Comparison of ENCODE assay signal across 9 mouse cellular contexts in the genomic region with DNA sequence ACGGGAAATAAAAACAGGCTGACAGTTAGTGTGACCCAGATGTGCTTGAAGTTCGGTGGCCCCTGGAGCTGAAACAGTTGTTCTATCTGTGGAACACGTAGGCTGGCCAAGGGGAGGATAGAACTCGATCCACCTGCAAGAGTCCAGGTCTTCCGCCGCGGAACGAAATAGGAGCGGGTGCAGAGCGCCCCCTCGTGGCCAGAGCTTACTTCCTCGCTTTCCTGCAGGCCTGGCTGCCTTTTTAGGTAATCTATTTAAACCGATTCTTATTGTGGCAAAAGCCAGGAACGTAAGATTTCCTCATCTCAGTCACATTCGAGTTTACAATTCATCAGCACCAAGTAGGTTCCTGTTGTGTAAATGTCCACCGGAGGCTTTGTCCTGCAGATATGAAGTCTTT. TPM values are rescaled to one million over a fixed set of nuclear protein-coding genes. Genes with fewer than 3 reads are reported as not detected.
DNase-seq lines count a peak whose midpoint lies in the region; ATAC-seq and TF ChIP-seq lines count a peak whose summit lies in the region.
"Had no signal": no experiment of that assay in that cellular context is flagged by ENCODE, and none has a peak within 500 bp of the region (broad histone marks: within the 10 kb centered on the region; RNA-seq: fewer than 3 reads in every experiment).

No protein-coding gene starts in this region.

- H3K4me3 ChIP-seq in midbrain, embryonic 10.5 days, result no peak overlapping the region
- H3K4me3 ChIP-seq in midbrain, embryonic 15.5 days, result no peak overlapping the region
- no peak overlapping the region for H3K4me3 ChIP-seq in forebrain, postnatal 0 days (ENCODE audit: low read depth, low read length)
- H3K4me3 ChIP-seq: stomach, embryonic 15.5 days had no signal

- WGBS in midbrain, embryonic 10.5 days, result 4% methylated on average over 16 of the region's 16 CpGs
- WGBS in midbrain, embryonic 15.5 days, result 2% methylated on average over 16 of the region's 16 CpGs
- 3% methylated on average over 16 of the region's 16 CpGs for WGBS in forebrain, postnatal 0 days

- H3K9me3 ChIP-seq in midbrain, embryonic 10.5 days (replicated peaks), result no peaks in the 10 kb centered on the region; the same call in 1 of the 2 replicates
- H3K9me3 ChIP-seq in midbrain, embryonic 15.5 days, result no peaks in the 10 kb centered on the region
- H3K9me3 ChIP-seq in forebrain, postnatal 0 days (ENCODE audit: low read length), result no peaks in the 10 kb centered on the region
- H3K9me3 ChIP-seq: stomach, embryonic 15.5 days had no signal

- no peak overlapping the region for H3K9ac ChIP-seq in midbrain, embryonic 15.5 days
- no peak overlapping the region for H3K9ac ChIP-seq in forebrain, postnatal 0 days
- H3K9ac ChIP-seq: stomach, embryonic 15.5 days had no signal

- DNase-seq in midbrain, embryonic 10.5 days (ENCODE audit: low spot score), result peak; percentile 77
- DNase-seq in c-Kit-negative CD71-positive TER-119-positive erythroid progenitor cells, embryonic 14.5 days (ENCODE audit: low read depth, low spot score), result peak; percentile 17
- peak; percentile 89 for DNase-seq in forebrain, postnatal 0 days
- DNase-seq in kidney, adult 9 months, result peak; percentile 57
- peak; percentile 16 to 26 for DNase-seq in lung, adult 18-20 months
- DNase-seq in retina, postnatal 7 days (ENCODE audit: low read depth, low spot score), result peak; percentile 65
- DNase-seq in thymus, postnatal 4 days, result peak; percentile 95

- no peak for ATAC-seq in midbrain, embryonic 15.5 days (replicated peaks)
- ATAC-seq in forebrain, postnatal 0 days, result no peak

- H3K4me1 ChIP-seq in midbrain, embryonic 10.5 days, result peaks cover 35% of the 10 kb centered on the region
- peaks cover 31% of the 10 kb centered on the region for H3K4me1 ChIP-seq in midbrain, embryonic 15.5 days
- peaks cover 14% of the 10 kb centered on the region; the same call in 1 of the 2 replicates for H3K4me1 ChIP-seq in forebrain, postnatal 0 days (ENCODE audit: insufficient read depth)

- no peaks in the 10 kb centered on the region for H3K36me3 ChIP-seq in midbrain, embryonic 10.5 days
- no peaks in the 10 kb centered on the region for H3K36me3 ChIP-seq in midbrain, embryonic 15.5 days (replicated peaks)
- no peaks in the 10 kb centered on the region for H3K36me3 ChIP-seq in forebrain, postnatal 0 days (ENCODE audit: insufficient read depth)
- H3K36me3 ChIP-seq: stomach, embryonic 15.5 days had no signal

- no peak overlapping the region for H3K4me2 ChIP-seq in midbrain, embryonic 15.5 days
- peak overlapping the region; percentile 8; the same call in 1 of the 2 replicates for H3K4me2 ChIP-seq in forebrain, postnatal 0 days (ENCODE audit: low read depth)
- H3K4me2 ChIP-seq: stomach, embryonic 15.5 days had no signal

- peaks cover 75% of the 10 kb centered on the region for H3K27me3 ChIP-seq in midbrain, embryonic 10.5 days (ENCODE audit: low read depth, poor library complexity, severe bottlenecking)
- H3K27me3 ChIP-seq in midbrain, embryonic 15.5 days (replicated peaks), result no peaks in the 10 kb centered on the region
- H3K27me3 ChIP-seq in forebrain, postnatal 0 days (ENCODE audit: insufficient read depth, low read length), result no peaks in the 10 kb centered on the region

- H3K27ac ChIP-seq in midbrain, embryonic 10.5 days (replicated peaks), result no peak overlapping the region
- H3K27ac ChIP-seq in midbrain, embryonic 15.5 days, result no peak overlapping the region
- no peak overlapping the region for H3K27ac ChIP-seq in forebrain, postnatal 0 days (ENCODE audit: low read depth, low read length)
- H3K27ac ChIP-seq: stomach, embryonic 15.5 days had no signal

- peak; percentile 93 for TF ChIP-seq CTCF in forebrain, postnatal 0 days (IDR thresholded peaks at IDR 0.05; ENCODE audit: low read depth)

RNA-seq across cellular contexts. Expression of a gene that starts 2.6 kb away (rescaled TPM):
- 2.2 and 4.8 TPM in 2 replicates for polyA plus RNA-seq in midbrain, embryonic 10.5 days (2016; fragmentation: Nextera tagmentation; extraction: Ambion mirVana)
- polyA plus RNA-seq in midbrain, embryonic 15.5 days (2015; fragmentation: Nextera tagmentation; extraction: Ambion mirVana), result 64.5 and 68.9 TPM in 2 replicates
- 154 and 193 TPM in 2 replicates for total RNA-seq in forebrain, postnatal 0 days (2014; rRNA removed)
- 59.4 and 65.2 TPM in 2 replicates for polyA plus RNA-seq in forebrain, postnatal 0 days (2015; fragmentation: Nextera tagmentation; extraction: Ambion mirVana)

RNA-seq across cellular contexts. Expression of a gene that starts 35.3 kb away (rescaled TPM):
- 0.09 TPM in 1 of 2 replicates, not detected in the other for polyA plus RNA-seq in midbrain, embryonic 10.5 days (2016; fragmentation: Nextera tagmentation; extraction: Ambion mirVana)
- 0.43 and 0.59 TPM in 2 replicates for polyA plus RNA-seq in midbrain, embryonic 15.5 days (2015; fragmentation: Nextera tagmentation; extraction: Ambion mirVana)
- total RNA-seq in forebrain, postnatal 0 days (2014; rRNA removed), result 0.38 and 0.71 TPM in 2 replicates
- polyA plus RNA-seq in forebrain, postnatal 0 days (2015; fragmentation: Nextera tagmentation; extraction: Ambion mirVana), result 0.19 and 0.30 TPM in 2 replicates

Comparison
In these comparisons a context has a peak if more than half of its experiments do, and no peak if none do; other contexts are left out.
1. RNA of a gene that starts 2.6 kb away (polyA plus RNA-seq): 59.4 to 65.2 TPM in forebrain, postnatal 0 days and 64.5 to 68.9 TPM in midbrain, embryonic 15.5 days; 2.2 to 4.8 TPM in midbrain, embryonic 10.5 days; every median in the first group is over 10 times any median in the second.
2. DNase-seq: peak in every context shown above with its lines; median percentile 95 in thymus, postnatal 4 days; 89 in forebrain, postnatal 0 days; 77 in midbrain, embryonic 10.5 days; 65 in retina, postnatal 7 days; 57 in kidney, adult 9 months; 21 in lung, adult 18-20 months; 17 in c-Kit-negative CD71-positive TER-119-positive erythroid progenitor cells, embryonic 14.5 days.